Mouse (Mus musculus) cerebellum, adult 9-10 months (tissue): ENCODE measurements around the gene Sugt1.
A peak's percentile ranks its signal among the peaks of the same experiment; 100 is the strongest.

Experiments
- DNase-seq: peaks from one replicate; pipeline ENCODE4 v3.0.0; 2022

The Sugt1 gene

GRCm38 (mm10) chr14:79587139-79587851 is at the start of gene Sugt1:
TSS of gene Sugt1 (plus strand) at chr14:79587691.
- peak; percentile 97 for DNase-seq

- DNase-seq = no peak
Observed at GRCm38 (mm10) chr14:79537921-79538320, 49.6 kb upstream of the Sugt1 start.

GRCm38 (mm10) chr14:79541606-79542005 is 45.9 kb upstream of the Sugt1 start:
- DNase-seq = no peak

GRCm38 (mm10) chr14:79549343-79549742 is 38.1 kb upstream of the Sugt1 start:
- no peak for DNase-seq

- no peak for DNase-seq
Observed at GRCm38 (mm10) chr14:79551929-79552328, 35.6 kb upstream of the Sugt1 start.

- DNase-seq = no peak
Observed at GRCm38 (mm10) chr14:79552854-79553253, 34.6 kb upstream of the Sugt1 start.

- no peak for DNase-seq
Observed at GRCm38 (mm10) chr14:79557796-79558195, 29.7 kb upstream of the Sugt1 start.

- DNase-seq = peak; percentile 31
Observed at GRCm38 (mm10) chr14:79562745-79563144, 24.7 kb upstream of the Sugt1 start.

- no peak for DNase-seq
Observed at GRCm38 (mm10) chr14:79564784-79565183, 22.7 kb upstream of the Sugt1 start.

GRCm38 (mm10) chr14:79573482-79574191 is 13.9 kb upstream of the Sugt1 start:
- no peak for DNase-seq

GRCm38 (mm10) chr14:79574361-79574760 is 13.1 kb upstream of the Sugt1 start:
- DNase-seq = no peak

- no peak for DNase-seq
Observed at GRCm38 (mm10) chr14:79583526-79584245, 3.8 kb upstream of the Sugt1 start.

- DNase-seq = peak; percentile 53
Observed at GRCm38 (mm10) chr14:79586499-79587138, 872 bp upstream of the Sugt1 start.

- no peak for DNase-seq
Observed at GRCm38 (mm10) chr14:79587852-79588229, 350 bp downstream of the Sugt1 start.

- DNase-seq = peak; percentile 48
Observed at GRCm38 (mm10) chr14:79588534-79588951, 1.1 kb downstream of the Sugt1 start.

- DNase-seq = no peak
Observed at GRCm38 (mm10) chr14:79589401-79589800, 1.9 kb downstream of the Sugt1 start.

- DNase-seq = no peak
Observed at GRCm38 (mm10) chr14:79590916-79591315, 3.4 kb downstream of the Sugt1 start.

GRCm38 (mm10) chr14:79591611-79592010 is 4.1 kb downstream of the Sugt1 start:
- DNase-seq = no peak

GRCm38 (mm10) chr14:79594069-79594468 is 6.6 kb downstream of the Sugt1 start:
- no peak for DNase-seq

- no peak for DNase-seq
Observed at GRCm38 (mm10) chr14:79596602-79597001, 9.1 kb downstream of the Sugt1 start.

GRCm38 (mm10) chr14:79605881-79606280 is 18.4 kb downstream of the Sugt1 start:
- no peak for DNase-seq

GRCm38 (mm10) chr14:79606392-79606791 is 18.9 kb downstream of the Sugt1 start:
- no peak for DNase-seq

- no peak for DNase-seq
Observed at GRCm38 (mm10) chr14:79606867-79607266, 19.4 kb downstream of the Sugt1 start.
